Mouse (Mus musculus): ENCODE data around the gene Cib2.

DNA sequence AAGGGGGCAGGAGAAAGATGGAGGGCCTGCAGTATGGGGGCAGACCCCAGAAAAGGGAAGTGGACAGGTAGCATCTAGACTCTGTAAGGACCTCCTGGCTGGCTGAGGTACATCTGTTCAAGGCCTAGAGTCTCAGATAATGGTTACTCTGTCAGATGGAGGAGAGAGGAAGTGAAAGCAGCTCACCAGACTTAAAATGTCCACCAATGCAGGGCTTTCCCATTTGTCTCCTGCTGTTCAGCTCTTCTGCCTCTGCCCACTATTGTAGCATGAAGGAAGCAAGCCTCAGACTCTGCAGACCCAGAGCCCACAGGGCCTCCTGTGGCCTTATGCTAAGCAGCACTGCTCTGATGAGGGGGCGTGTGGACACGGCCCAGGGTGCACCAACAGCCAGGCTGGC, 5.0 kb downstream of the Cib2 start:
- TF ChIP-seq POLR2A (IDR thresholded peaks at IDR 0.05; ENCODE audit: low read depth, low read length) (no peak), CTCF (IDR thresholded peaks at IDR 0.05; ENCODE audit: extremely low read depth, insufficient read depth, insufficient read length, insufficient replicate concordance) (no peak)

Data from spleen, adult 2 months (tissue).